Mouse (Mus musculus) kidney, postnatal 25 days (tissue): ENCODE results near the gene Zfpl1.

Source experiments
- DNase-seq, 2 experiments: peaks; one replicate each; pipeline ENCODE4 v3.0.0; 2021; ENCODE audit warnings: mixed read lengths in 2 of 2

Zfpl1 gene

GRCm38 (mm10) chr19:6097847-6098246, 13.1 kb upstream of the Zfpl1 start:
- DNase-seq = peak; percentile 17 to 62

GRCm38 (mm10) chr19:6094119-6094518, 9.4 kb upstream of the Zfpl1 start, which contains the start of gene AC131692.1:
Gene AC131692.1 (plus strand): TSS chr19:6094419.
- DNase-seq = no peak

GRCm38 (mm10) chr19:6088841-6089240, 4.1 kb upstream of the Zfpl1 start:
- DNase-seq = no peak

GRCm38 (mm10) chr19:6085417-6085879, 692 bp upstream of the Zfpl1 start:
- DNase-seq = peak; percentile 64 to 83

- no peak for DNase-seq
Observed at GRCm38 (mm10) chr19:6082156-6082555, 2.6 kb downstream of the Zfpl1 start, which contains the start of gene Gm28374. Gene Gm28374 (minus strand): TSS chr19:6082256.

- no peak for DNase-seq
Observed at GRCm38 (mm10) chr19:6079983-6080480, 4.7 kb downstream of the Zfpl1 start, which contains the start of gene Tmem262. Gene Tmem262 (plus strand): TSS chr19:6080033.

GRCm38 (mm10) chr19:6076564-6077393, 8.0 kb downstream of the Zfpl1 start, which contains the start of gene Vps51:
Gene Vps51 (minus strand): TSS chr19:6077231.
- DNase-seq = peak; percentile 91 to 93

GRCm38 (mm10) chr19:6073889-6074288, 10.9 kb downstream of the Zfpl1 start:
- no peak for DNase-seq

- no peak for DNase-seq
Observed at GRCm38 (mm10) chr19:6071261-6071660, 13.5 kb downstream of the Zfpl1 start.

- no peak for DNase-seq
Observed at GRCm38 (mm10) chr19:6070571-6071250, 14.0 kb downstream of the Zfpl1 start.

- no peak for DNase-seq
Observed at GRCm38 (mm10) chr19:6069851-6070250, 14.9 kb downstream of the Zfpl1 start.

GRCm38 (mm10) chr19:6068951-6069350, 15.8 kb downstream of the Zfpl1 start:
- DNase-seq = no peak

GRCm38 (mm10) chr19:6067724-6068415, 16.9 kb downstream of the Zfpl1 start, which contains the start of gene Tm7sf2:
Gene Tm7sf2 (minus strand): TSS chr19:6068373.
- DNase-seq = peak; percentile 94 to 97

- peak; percentile 89 to 90 for DNase-seq
Observed at GRCm38 (mm10) chr19:6067011-6067723, 17.6 kb downstream of the Zfpl1 start.

GRCm38 (mm10) chr19:6066571-6066970, 18.2 kb downstream of the Zfpl1 start:
- DNase-seq = peak in 1 of 2 experiments; percentile 44

GRCm38 (mm10) chr19:6063081-6063480, 21.7 kb downstream of the Zfpl1 start:
- peak in 1 of 2 experiments; percentile 30 for DNase-seq

- DNase-seq = peak in 1 of 2 experiments; percentile 37
Observed at GRCm38 (mm10) chr19:6062418-6062817, 22.3 kb downstream of the Zfpl1 start.

- peak; percentile 52 to 80 for DNase-seq
Observed at GRCm38 (mm10) chr19:6061641-6062302, 23.0 kb downstream of the Zfpl1 start.

GRCm38 (mm10) chr19:6061021-6061533, 23.7 kb downstream of the Zfpl1 start, which contains the start of gene Znhit2:
Gene Znhit2 (plus strand): TSS chr19:6061192.
- peak; percentile 97 for DNase-seq

- DNase-seq = peak in 1 of 2 experiments; percentile 53
Observed at GRCm38 (mm10) chr19:6058966-6059365, 25.8 kb downstream of the Zfpl1 start.

- no peak for DNase-seq
Observed at GRCm38 (mm10) chr19:6058513-6058912, 26.2 kb downstream of the Zfpl1 start.
